Mouse (Mus musculus) neural tube, embryonic 14.5 days (tissue): ENCODE results near the gene Cacng8. TPM values are rescaled to one million over a fixed set of nuclear protein-coding genes. Genes with fewer than 3 reads are reported as not detected.

Experiments
- microRNA-seq: library from miRNA; unstranded; fragments of <30 nt; microRNA quantifications from one replicate; pipeline ENCODE4, GENCODE M21; 2016
- polyA plus RNA-seq: library from polyadenylated mRNA; unstranded; fragments of >200 nt; fragmentation: Nextera tagmentation; extraction: Ambion mirVana; gene quantifications from 2 replicates; pipeline ENCODE4 v1.2.1, GENCODE M21; 2014

Cacng8 gene
- polyA plus RNA-seq, 1 experiment from 2014 or later, result 12.9 TPM

Small RNAs within 50 kb of the gene (microRNA-seq; reads per million reads assigned to microRNA genes)
- gene Gm23450, result 24.5 reads per million, percentile 26 among the genes with 10 or more reads in this experiment

Other genes starting within 250 kb of the Cacng8 start
- not detected in 2 replicates for gene AU018091, start 221.5 kb upstream of the Cacng8 start, polyA plus RNA-seq
- 0.04 TPM in 1 of 2 replicates, not detected in the other for gene Nlrp12, start 140.9 kb upstream of the Cacng8 start, polyA plus RNA-seq
- gene Myadm, start 101.6 kb upstream of the Cacng8 start, polyA plus RNA-seq, result 39.2 and 52.5 TPM in 2 replicates
- 0.88 and 1.5 TPM in 2 replicates for gene Prkcg, start 101.5 kb upstream of the Cacng8 start, polyA plus RNA-seq
- 4.2 and 5.1 TPM in 2 replicates for gene Cacng7, start 57.7 kb upstream of the Cacng8 start, polyA plus RNA-seq
- 0.29 TPM in 1 of 2 replicates, not detected in the other for gene Cacng6, start 33.5 kb downstream of the Cacng8 start, polyA plus RNA-seq
- gene Tarm1, start 111.9 kb downstream of the Cacng8 start, polyA plus RNA-seq, result not detected in 2 replicates
- 0.44 and 0.63 TPM in 2 replicates for gene Oscar, start 225.5 kb downstream of the Cacng8 start, polyA plus RNA-seq
- gene Ndufa3, start 226.7 kb downstream of the Cacng8 start, polyA plus RNA-seq, result 447 and 581 TPM in 2 replicates
- 31.7 and 37.7 TPM in 2 replicates for gene Tfpt, start 239.2 kb downstream of the Cacng8 start, polyA plus RNA-seq
- 76.8 and 86.8 TPM in 2 replicates for gene Prpf31, start 239.3 kb downstream of the Cacng8 start, polyA plus RNA-seq